Mouse (Mus musculus) gastrocnemius, postnatal 4 days (tissue): ENCODE results near the gene Rhob. TPM values are rescaled to one million over a fixed set of nuclear protein-coding genes. Genes with fewer than 3 reads are reported as not detected.
A peak's percentile ranks its signal among the peaks of the same experiment; 100 is the strongest.

ENCODE experiments used
- DNase-seq, 2 experiments: peaks; one replicate each; pipeline ENCODE4 v3.0.0; 2021 to 2022; ENCODE audit warnings: low spot score in 2 of 2, mixed read lengths in 2 of 2
- total RNA-seq, 2 experiments: library from RNA; stranded (reverse); gene quantifications; 2 replicates each; pipeline ENCODE4 v1.2.3; 2021

The Rhob gene
- total RNA-seq, 2 experiments from 2014 or later: 111 to 115 TPM

DNA sequence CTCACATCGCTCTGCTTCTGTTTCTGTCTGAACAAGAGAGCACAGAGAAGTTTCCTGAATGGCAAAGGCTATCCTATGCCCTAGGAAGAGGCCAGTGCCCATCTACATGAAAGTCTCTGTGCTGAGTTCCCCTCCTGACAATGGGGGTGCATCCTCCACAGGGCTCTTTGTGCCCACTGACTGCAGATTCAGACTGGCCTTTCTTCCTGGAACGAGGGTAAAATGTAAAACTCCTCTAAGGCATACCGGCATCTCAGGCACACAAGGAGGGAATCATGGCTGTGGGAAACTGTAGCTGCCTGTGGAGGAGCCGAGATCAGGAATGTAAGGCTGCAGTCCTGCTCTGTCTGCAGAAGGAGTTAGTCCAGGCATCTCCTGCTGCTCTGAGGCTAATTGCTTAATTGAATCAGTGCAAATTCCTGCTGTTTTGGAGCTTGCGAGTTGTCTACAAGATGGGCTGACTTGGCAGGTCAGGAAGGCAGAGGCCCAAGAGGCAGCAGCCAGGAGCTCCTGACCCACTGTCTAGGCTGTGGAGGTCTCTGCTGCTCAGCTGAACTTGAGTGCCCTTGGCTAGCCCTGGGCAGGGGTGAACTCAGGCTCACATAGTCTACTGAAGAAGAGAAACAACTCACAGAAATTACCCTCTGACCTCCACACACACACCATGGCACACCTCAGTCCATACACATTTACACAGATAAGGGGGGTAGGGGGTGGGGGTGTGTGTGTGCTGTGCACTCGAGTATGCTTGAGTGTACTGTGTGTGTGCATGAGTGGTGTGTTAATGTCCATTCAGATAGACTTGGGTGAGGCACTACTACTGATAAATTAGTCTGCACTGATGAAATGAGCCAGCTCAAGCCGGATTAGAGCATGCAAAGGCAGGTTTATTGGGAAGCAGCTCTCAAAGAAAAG is 48.0 kb downstream of the Rhob start:
- no peak for DNase-seq

DNA sequence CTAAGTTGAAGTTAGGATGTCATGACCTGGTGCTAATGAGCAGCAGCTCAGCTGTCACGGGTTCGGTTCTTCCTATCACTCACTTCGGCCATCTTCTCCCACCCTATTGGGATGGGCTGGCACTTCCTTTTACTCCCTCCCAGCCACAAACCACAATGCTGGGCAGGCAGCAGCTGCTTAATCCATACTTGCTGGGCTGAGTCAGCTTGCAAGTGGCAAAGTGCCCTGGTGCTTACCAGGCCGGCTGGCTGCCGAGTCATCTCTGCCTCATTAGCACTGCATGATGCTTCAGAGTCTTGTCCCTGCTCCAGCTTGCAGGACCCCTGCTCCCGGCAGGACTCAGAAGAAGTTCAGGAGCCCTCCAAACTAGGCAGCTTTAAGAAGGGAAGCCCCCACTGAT is 49.2 kb downstream of the Rhob start:
- peak in 1 of 2 experiments; percentile 58 for DNase-seq

DNA sequence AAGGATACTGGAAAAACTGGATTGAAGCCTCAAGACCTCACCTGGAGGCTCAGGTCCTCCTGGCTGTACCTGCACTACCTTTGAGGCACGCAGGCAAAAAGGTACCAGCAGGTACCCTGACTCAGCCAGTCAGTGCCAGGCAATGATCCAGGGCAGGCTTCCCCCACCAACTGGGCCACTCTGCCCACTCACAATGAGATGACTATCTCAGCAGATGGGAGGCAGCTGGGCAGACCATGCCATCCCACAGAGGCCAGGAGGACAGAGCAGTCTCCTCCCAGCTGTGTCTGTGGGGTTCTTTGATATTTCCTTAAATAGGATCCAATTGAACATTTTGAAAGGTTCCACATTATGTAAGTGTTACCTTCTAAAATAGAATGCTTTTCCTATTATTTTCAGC is 49.8 kb downstream of the Rhob start:
- no peak for DNase-seq

Other genes starting within 250 kb of the Rhob start
- gene Gdf7, start 198.1 kb downstream of the Rhob start, total RNA-seq: not detected
- 10 to 100 TPM; 10.2 to 10.4 TPM for gene Hs1bp3, start 186.6 kb downstream of the Rhob start, total RNA-seq
- gene Slc7a15, start 99.1 kb upstream of the Rhob start, total RNA-seq: not detected
- gene Pum2, start 174.1 kb upstream of the Rhob start, total RNA-seq: 10 to 100 TPM; 92.8 to 94.9 TPM